Mouse (Mus musculus) MEL-GATA-1-ER (cell line): Measurements from ENCODE around the gene Lmo7.

ENCODE experiments used
- DNase-seq: peaks from one replicate; pipeline ENCODE4 v3.0.0-alpha.2; 2012; ENCODE audit warnings: low read depth; ENCODE audit errors: extremely low read depth

Lmo7 gene

DNA sequence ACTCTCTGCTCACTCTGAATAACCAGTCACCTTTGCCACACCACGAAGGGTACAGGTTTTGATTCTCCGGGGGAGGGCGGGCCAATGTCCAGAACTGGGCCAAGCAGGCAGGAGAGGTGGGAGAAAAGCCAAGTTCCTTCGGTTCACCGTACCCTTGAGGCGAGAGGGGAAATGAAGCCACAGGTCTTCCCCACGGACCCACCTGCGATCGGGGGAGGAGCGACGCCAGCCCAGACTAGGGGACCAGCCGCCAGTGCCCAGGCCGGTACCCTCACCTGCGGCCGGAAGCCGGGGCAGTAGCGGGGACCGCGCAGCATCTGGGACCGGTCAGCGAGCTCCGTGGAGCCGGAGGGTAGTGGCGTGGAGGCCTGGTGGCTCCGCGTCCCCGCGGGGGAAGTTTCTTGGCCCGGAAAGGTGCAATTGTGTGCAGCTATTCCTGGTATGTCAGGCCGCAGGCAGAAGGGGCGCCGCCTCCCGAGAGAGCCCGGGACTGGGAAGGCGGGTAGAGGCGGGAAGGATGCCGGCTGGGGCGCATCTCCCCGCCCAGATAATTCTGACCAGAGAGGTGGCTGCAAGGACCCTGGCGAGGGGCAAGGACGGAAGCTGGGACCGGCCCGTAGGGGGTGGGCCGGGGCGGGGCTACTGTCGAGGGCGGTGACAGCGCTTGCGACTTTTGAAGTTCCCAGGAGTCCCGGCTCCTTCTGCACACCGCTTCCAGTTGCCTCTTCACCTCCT, at the start of gene Lmo7, which contains the start of gene Gm9922:
Gene Lmo7 (plus strand): TSS at position 721 of the 735 bp plus-strand sequence.
Gene Gm9922 (minus strand): TSS at position 578 of the 735 bp plus-strand sequence.
- DNase-seq, result no peak

DNA sequence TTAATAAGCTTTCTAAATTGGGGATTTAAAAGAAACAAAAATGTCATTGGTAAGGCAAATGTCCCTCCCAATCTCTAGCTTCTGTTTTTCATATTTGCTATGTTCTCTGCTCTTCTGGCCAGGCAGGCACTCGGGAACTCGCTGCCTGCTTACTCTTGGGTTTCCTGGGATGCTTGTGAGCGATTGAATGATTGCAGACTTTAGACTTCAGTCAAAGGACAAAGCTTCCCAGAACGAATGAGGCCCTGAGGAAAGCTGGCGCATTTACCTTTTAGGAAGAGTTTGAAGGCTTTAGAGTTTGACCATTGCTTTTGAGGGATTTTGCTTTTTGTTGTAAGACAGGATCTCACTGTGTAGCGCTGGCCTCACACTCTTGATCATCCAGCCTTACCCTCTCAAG, 42.1 kb upstream of the Lmo7 start:
- DNase-seq, result no peak

GRCm38 (mm10) chr14:101688406-101688805, 41.4 kb upstream of the Lmo7 start:
- DNase-seq, result no peak

GRCm38 (mm10) chr14:101704479-101704878, 25.3 kb upstream of the Lmo7 start:
- no peak for DNase-seq

- DNase-seq, result no peak
Measured at GRCm38 (mm10) chr14:101707088-101707487, 22.7 kb upstream of the Lmo7 start.

DNA sequence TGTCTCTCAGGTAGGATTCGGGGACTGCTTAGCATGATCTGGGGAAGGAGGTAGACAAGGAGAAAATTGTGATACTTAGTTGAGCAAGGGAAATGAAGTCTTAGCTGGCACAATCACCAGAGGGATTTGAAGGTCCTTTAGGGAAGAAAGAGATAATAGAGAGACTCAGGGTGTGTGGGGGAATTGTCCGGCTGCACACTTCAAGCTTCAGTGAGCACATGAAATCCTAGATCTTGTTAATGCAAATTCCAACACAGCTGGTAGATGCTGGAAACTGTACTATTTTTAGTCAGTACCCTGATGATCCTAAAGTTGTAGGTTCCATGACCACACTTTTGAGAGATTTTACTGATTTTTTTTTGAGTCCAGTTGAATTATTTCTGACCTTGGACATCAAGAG, 15.3 kb upstream of the Lmo7 start:
- no peak for DNase-seq

GRCm38 (mm10) chr14:101729972-101730692, 375 bp downstream of the Lmo7 start:
- no peak for DNase-seq

- no peak for DNase-seq
Measured at GRCm38 (mm10) chr14:101733542-101734303, 4.0 kb downstream of the Lmo7 start.

DNA sequence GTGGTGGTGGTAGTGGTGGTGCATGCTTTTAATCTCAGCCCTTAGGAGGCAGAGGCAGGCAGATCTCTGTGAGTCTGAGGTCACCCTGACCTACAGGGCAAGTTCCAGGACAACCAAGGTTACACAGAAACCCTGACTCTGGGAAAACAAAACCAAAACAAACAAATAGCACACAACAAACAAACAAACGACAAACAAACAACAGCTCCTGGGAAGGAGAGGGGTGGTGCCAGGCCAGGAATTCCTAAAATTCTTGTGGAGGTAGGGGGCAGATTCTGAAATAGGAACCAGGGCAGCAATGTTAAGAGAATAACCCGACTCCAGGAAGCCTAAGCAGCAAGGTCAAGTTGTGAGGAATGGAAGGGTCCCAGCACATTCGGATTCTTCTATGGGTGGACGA, 7.7 kb downstream of the Lmo7 start:
- no peak for DNase-seq

DNA sequence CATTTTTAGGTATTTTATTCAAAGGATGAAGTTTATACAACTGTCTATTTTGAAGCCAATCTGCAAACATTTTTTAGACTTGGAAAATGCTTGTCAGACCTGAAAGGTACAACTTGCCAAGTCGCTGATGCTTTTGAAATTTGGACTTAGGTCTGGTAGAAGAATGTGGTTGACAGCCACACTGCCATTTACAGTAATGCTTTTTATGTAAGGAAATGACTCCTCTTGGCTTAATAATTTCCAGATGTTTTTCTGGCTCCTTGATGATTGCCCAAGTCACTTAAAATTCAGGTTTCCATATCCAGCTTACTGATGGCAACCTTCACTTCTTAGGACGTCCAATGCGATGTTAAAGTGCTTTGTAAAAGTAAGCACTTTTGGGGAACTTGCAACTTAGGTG, 16.9 kb downstream of the Lmo7 start:
- DNase-seq, result no peak

GRCm38 (mm10) chr14:101747811-101748210, 18.1 kb downstream of the Lmo7 start:
- no peak for DNase-seq

DNA sequence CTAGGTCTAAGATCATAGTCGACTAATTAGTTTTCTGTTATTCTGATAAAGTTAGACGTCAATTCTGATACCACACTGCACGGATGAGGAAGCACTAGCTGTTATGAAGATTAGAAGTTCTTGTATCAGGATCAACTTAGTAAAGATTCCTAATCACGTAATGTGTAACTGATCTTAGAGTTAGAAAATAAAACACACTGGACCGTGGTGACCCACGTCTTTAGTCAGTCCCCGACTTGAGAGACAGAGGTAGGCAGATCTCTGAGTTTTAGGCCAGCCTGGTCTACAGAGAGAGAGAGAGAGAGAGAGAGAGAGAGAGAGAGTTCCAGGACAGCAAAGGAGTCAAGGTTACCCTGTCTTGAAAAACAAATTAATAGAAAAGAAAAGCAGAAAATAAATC, 18.7 kb downstream of the Lmo7 start:
- DNase-seq, result no peak

DNA sequence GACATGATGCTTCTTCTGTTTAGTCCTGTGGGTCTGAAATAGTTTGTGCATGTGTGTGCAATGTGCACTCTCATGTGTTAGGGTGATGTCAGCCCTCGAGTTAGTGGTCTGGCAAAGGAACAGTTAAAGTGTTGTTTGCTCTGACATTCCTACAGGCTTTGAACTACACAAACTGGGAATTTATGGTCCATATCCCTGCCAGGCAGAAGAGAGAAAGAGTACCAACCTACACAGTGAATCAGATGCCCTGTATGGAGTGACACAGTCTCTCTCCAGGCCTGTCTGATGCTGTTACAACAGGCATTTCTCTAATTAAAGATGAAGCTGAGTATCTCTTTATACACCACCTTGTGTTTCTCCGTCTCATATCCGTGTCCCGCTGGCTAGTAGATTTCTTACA, 21.2 kb downstream of the Lmo7 start:
- DNase-seq, result no peak

GRCm38 (mm10) chr14:101755425-101755824, 25.7 kb downstream of the Lmo7 start:
- DNase-seq, result no peak

DNA sequence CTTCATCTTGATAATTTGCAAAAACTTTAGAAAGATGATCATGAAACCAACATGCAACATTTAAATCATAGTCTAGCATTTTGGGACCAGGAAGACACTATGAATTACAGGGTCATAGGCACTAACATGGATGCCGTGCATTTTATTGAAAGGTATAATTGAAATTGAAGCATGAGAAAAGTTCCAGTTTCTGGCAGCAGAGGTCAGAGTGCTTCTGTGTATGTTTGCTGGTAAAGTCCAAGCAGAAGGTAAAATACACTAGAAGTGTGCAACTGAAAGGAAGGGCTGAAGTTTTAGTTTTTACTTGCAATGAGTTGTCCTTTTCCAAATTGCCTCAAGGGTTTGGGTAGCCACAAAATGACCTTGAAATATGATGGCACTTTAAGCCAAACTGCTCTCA, 32.5 kb downstream of the Lmo7 start:
- DNase-seq, result no peak

- DNase-seq, result no peak
Measured at GRCm38 (mm10) chr14:101763762-101764295, 34.1 kb downstream of the Lmo7 start.

- DNase-seq, result no peak
Measured at GRCm38 (mm10) chr14:101771336-101771735, 41.6 kb downstream of the Lmo7 start.

GRCm38 (mm10) chr14:101771756-101772155, 42.0 kb downstream of the Lmo7 start:
- DNase-seq, result no peak

GRCm38 (mm10) chr14:101774631-101775030, 44.9 kb downstream of the Lmo7 start:
- DNase-seq, result no peak

GRCm38 (mm10) chr14:101776296-101777128, 46.8 kb downstream of the Lmo7 start:
- no peak for DNase-seq

GRCm38 (mm10) chr14:101777129-101777493, 47.4 kb downstream of the Lmo7 start:
- no peak for DNase-seq
